Mouse (Mus musculus) neural tube, embryonic 13.5 days (tissue): ENCODE measurements around the gene S100b. TPM values are rescaled to one million over a fixed set of nuclear protein-coding genes. Genes with fewer than 3 reads are reported as not detected.

Experiments used
- ATAC-seq: fragments of 200-750 bp; cut with Nextera tagmentation; 2 replicates; pipeline ENCODE4 v1.8.0; 2017; ENCODE audit warnings: low read depth, mild to moderate bottlenecking, moderate TSS enrichment, moderate library complexity
- H3K27ac ChIP-seq: fragments of 300-500 bp; sonication (generic); replicated peaks from 2 replicates; pipeline ENCODE4 v1.5.1; 2015; ENCODE audit warnings: moderate library complexity, mild to moderate bottlenecking, inconsistent platforms
- H3K27me3 ChIP-seq: fragments of 300-500 bp; sonication (generic); 2 replicates; pipeline ENCODE4 v1.6.1; 2015; ENCODE audit warnings: mild to moderate bottlenecking, inconsistent platforms
- H3K36me3 ChIP-seq: fragments of 300-500 bp; sonication (generic); 2 replicates; pipeline ENCODE4 v1.6.1; 2015; ENCODE audit warnings: mild to moderate bottlenecking, inconsistent platforms
- H3K4me1 ChIP-seq: fragments of 300-500 bp; sonication (generic); replicated peaks from 2 replicates; pipeline ENCODE4 v1.6.1; 2015; ENCODE audit warnings: inconsistent platforms
- H3K4me2 ChIP-seq: fragments of 300-500 bp; sonication (generic); 2 replicates; pipeline ENCODE4 v1.6.1; 2015; ENCODE audit warnings: inconsistent platforms, mild to moderate bottlenecking, moderate library complexity
- H3K4me3 ChIP-seq: fragments of 300-500 bp; sonication (generic); 2 replicates; pipeline ENCODE4 v1.5.1; 2015; ENCODE audit warnings: mild to moderate bottlenecking, inconsistent platforms
- H3K9ac ChIP-seq: fragments of 300-500 bp; sonication (generic); 2 replicates; pipeline ENCODE4 v1.6.1; 2015; ENCODE audit warnings: moderate library complexity, mild to moderate bottlenecking, inconsistent platforms
- H3K9me3 ChIP-seq: fragments of 300-500 bp; sonication (generic); 2 replicates; pipeline ENCODE4 v1.6.1; 2016; ENCODE audit warnings: inconsistent platforms
- WGBS: fragments of 180-500 bp; shearing (Covaris S2); methylation state at CpG from one replicate; pipeline ENCODE4 v1.1.7; 2015; 5-methylcytosine and 5-hydroxymethylcytosine counted together
- polyA plus RNA-seq: library from polyadenylated mRNA; unstranded; fragments of >200 nt; fragmentation: Nextera tagmentation; extraction: Ambion mirVana; gene quantifications from 2 replicates; pipeline ENCODE4 v1.2.1, GENCODE M21; 2015

The S100b gene
- polyA plus RNA-seq, 1 experiment from 2014 or later, result 3.9 TPM

DNA sequence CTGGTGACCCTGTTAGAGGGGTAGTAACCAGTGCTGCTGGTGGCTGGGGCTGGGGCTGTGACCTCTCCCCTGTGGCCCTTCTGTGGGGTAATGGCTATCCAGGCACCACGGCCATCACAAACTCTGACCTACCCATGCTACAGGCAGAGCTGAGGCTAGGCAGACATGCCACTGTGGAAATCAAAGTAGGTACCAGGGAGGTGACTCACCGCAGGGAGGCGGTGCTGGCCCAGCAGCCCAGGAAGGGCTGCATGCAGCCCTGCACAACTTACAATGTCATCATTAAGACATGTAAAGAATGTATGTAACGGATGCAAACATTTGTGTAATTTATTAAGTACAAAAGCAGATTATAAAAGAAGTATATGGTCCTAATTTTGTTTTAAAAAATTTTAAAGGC is 8.8 kb downstream of the S100b start:
- no peak overlapping the region for H3K4me2 ChIP-seq
- no peak overlapping the region for H3K9ac ChIP-seq
- no peaks in the 10 kb centered on the region for H3K9me3 ChIP-seq
- H3K27me3 ChIP-seq, result no peaks in the 10 kb centered on the region
- no peak overlapping the region for H3K4me3 ChIP-seq
- peaks cover 56% of the 10 kb centered on the region for H3K36me3 ChIP-seq
- WGBS, result 78% methylated on average over 4 of the region's 4 CpGs
- no peak for ATAC-seq
- H3K4me1 ChIP-seq, result 0 out of 2 replicates have a peak, but pooled peaks cover 8% of the 10 kb centered on the region
- no peak overlapping the region for H3K27ac ChIP-seq

DNA sequence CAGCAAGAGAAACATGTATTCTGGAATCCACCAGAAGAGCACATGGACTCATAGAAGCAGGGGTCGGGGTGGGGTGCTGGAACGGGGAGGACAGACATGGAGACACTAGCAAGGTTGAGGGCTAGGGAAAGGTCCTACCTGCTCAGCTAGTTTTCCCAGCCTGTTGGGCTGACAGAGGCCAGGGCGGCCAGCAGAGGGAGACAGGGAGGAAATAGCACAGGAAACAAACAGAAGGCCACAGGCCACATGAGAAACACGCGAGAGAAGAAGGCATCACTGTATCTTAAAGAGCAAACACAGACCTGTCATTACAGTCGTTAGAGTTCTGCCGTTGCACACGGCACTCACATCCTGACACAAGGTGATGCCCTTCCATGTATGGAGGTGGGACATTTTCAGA is 17.6 kb downstream of the S100b start:
- Histone ChIP-seq H3K9ac (no peak overlapping the region), H3K4me1 (no peaks in the 10 kb centered on the region), H3K4me3 (no peak overlapping the region), H3K36me3 (peaks cover 95% of the 10 kb centered on the region), H3K27ac (no peak overlapping the region), H3K9me3 (no peaks in the 10 kb centered on the region), H3K4me2 (no peak overlapping the region), H3K27me3 (no peaks in the 10 kb centered on the region)
- 54% methylated on average over 8 of the region's 8 CpGs for WGBS
- no peak for ATAC-seq

GRCm38 (mm10) chr10:76275256-76275655 is 21.6 kb downstream of the S100b start:
- H3K9me3 ChIP-seq, result no peaks in the 10 kb centered on the region
- no peak overlapping the region for H3K4me2 ChIP-seq
- no peak overlapping the region for H3K4me3 ChIP-seq
- H3K27me3 ChIP-seq, result no peaks in the 10 kb centered on the region
- no peak for ATAC-seq
- peaks cover 94% of the 10 kb centered on the region for H3K36me3 ChIP-seq
- no peak overlapping the region for H3K9ac ChIP-seq
- no peaks in the 10 kb centered on the region for H3K4me1 ChIP-seq
- H3K27ac ChIP-seq, result no peak overlapping the region
- 81% methylated on average over 10 of the region's 10 CpGs for WGBS

- Histone ChIP-seq H3K9ac (no peak overlapping the region), H3K27ac (no peak overlapping the region), H3K4me3 (no peak overlapping the region), H3K9me3 (no peaks in the 10 kb centered on the region), H3K4me1 (no peaks in the 10 kb centered on the region), H3K27me3 (no peaks in the 10 kb centered on the region), H3K36me3 (peaks cover 93% of the 10 kb centered on the region), H3K4me2 (no peak overlapping the region)
- no peak for ATAC-seq
- WGBS, result 79% methylated on average over 5 of the region's 5 CpGs
These were observed 25.0 kb downstream of the S100b start for GRCm38 (mm10) chr10:76278541-76279097.

DNA sequence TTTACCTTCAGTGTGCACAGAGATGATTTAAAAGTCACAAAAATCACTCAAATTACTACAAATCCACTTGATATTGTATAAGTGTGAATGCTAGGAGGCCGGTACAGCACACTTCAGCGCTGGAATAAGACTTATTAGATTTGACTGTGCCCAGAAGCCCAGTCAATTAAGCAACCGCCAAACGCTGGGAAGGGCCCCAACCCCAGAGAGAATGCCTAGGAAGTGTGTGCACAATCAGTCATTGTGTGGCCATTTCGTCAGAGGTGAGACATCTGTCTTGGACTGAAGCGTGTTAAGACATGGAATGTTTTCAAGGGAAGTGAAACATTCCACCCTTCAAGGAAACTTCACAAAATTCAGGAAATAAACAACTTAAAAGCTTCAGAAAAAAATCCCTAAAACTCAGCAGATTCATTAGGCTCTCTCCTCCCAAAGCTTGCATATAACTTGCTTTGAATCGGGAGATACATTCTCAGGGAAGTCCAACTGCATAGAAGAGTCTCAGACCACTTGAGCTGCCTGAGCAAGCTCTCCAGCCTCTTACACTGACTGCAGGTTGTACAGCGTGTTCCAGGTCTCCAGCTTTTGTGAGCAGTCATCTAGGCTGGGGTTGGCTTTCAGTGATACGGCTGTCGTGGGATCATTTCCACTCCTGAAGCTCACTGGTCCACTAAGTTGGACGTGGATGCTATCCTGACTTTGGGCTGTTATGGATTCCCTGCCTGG is 34.8 kb downstream of the S100b start:
- no peak overlapping the region for H3K4me2 ChIP-seq
- no peaks in the 10 kb centered on the region for H3K9me3 ChIP-seq
- H3K27me3 ChIP-seq, result no peaks in the 10 kb centered on the region
- H3K4me1 ChIP-seq, result no peaks in the 10 kb centered on the region
- H3K27ac ChIP-seq, result no peak overlapping the region
- H3K4me3 ChIP-seq, result no peak overlapping the region
- WGBS, result 78% methylated on average over 11 of the region's 11 CpGs
- H3K36me3 ChIP-seq, result peaks cover 98% of the 10 kb centered on the region
- no peak overlapping the region for H3K9ac ChIP-seq
- ATAC-seq, result no peak

- no peak for ATAC-seq
- WGBS, result 89% methylated on average over 5 of the region's 5 CpGs
- H3K9ac ChIP-seq, result no peak overlapping the region
- H3K36me3 ChIP-seq, result peaks cover 98% of the 10 kb centered on the region
- no peak overlapping the region for H3K27ac ChIP-seq
- H3K4me1 ChIP-seq, result no peaks in the 10 kb centered on the region
- H3K27me3 ChIP-seq, result no peaks in the 10 kb centered on the region
- no peak overlapping the region for H3K4me2 ChIP-seq
- H3K4me3 ChIP-seq, result no peak overlapping the region
- no peaks in the 10 kb centered on the region for H3K9me3 ChIP-seq
These were observed 35.4 kb downstream of the S100b start for GRCm38 (mm10) chr10:76289052-76289451.

DNA sequence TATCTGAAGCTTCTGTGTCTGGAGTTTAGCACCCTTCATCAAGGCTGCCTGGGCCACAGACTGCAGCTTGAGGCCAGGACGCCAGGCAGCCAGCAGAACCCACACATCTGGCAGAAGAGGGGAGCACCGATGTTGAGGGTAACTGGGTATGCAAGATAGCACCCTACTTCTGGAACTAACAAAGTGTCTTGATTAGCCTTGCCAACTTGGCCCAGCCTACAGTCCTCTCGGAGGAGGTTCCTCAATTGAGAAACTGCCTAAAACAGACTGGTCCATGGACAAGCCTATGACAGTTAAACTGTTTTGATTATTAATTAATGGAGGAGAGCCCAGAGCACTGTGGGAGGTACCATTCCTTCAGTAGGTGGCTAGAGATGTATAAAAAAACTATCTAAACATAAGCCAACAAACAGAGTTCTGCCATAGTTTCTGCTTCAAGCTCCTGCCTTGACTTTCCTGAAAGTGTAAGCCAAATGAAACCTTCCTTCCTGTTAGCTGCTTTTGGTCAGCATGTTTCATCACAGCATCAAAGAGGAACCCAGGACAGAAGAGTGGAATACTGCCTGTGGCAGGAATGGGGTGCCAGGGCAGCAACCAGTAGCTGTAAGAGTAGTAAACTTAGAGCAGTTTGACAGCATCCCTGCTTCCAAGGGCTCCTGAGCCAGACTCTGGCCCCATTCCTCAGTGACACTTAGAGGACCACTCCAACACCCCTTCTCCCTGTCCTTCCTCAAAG is 36.5 kb downstream of the S100b start:
- Histone ChIP-seq H3K9me3 (no peaks in the 10 kb centered on the region), H3K27me3 (no peaks in the 10 kb centered on the region), H3K4me1 (no peaks in the 10 kb centered on the region), H3K4me3 (no peak overlapping the region), H3K27ac (no peak overlapping the region), H3K4me2 (no peak overlapping the region), H3K9ac (no peak overlapping the region), H3K36me3 (peaks cover 98% of the 10 kb centered on the region)
- WGBS, result 93% methylated on average over 3 of the region's 3 CpGs
- no peak for ATAC-seq

GRCm38 (mm10) chr10:76293222-76293621 is 39.6 kb downstream of the S100b start:
- H3K27ac ChIP-seq, result no peak overlapping the region
- WGBS, result 95% methylated on average over 4 of the region's 4 CpGs
- no peaks in the 10 kb centered on the region for H3K4me1 ChIP-seq
- H3K9ac ChIP-seq, result no peak overlapping the region
- peaks cover 96% of the 10 kb centered on the region for H3K36me3 ChIP-seq
- ATAC-seq, result no peak
- H3K4me2 ChIP-seq, result no peak overlapping the region
- H3K4me3 ChIP-seq, result no peak overlapping the region
- no peaks in the 10 kb centered on the region for H3K27me3 ChIP-seq
- H3K9me3 ChIP-seq, result no peaks in the 10 kb centered on the region

GRCm38 (mm10) chr10:76300133-76300532 is 46.5 kb downstream of the S100b start:
- no peak overlapping the region for H3K27ac ChIP-seq

DNA sequence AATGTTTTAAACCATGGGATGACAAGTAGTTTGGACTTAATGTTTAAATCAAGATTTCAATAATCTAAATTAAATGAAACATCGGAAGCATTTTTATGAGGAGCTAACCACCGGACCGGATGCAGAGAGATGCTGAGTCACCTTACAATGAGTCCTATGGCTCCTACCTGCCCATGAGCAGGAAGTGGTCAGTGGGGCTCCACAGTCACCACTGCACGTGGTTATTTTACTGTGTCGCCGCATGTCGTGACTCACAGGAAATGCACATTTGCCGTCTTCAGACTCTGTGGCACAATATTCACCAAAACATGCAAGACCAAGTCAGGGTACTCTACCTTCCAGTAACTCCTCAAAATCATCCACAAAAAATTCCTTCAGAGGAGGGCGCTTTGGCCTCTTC is 53.1 kb downstream of the S100b start:
- WGBS, result 95% methylated on average over 9 of the region's 9 CpGs
- H3K27ac ChIP-seq, result no peak overlapping the region
- H3K27me3 ChIP-seq, result no peaks in the 10 kb centered on the region
- H3K4me1 ChIP-seq, result no peaks in the 10 kb centered on the region
- no peaks in the 10 kb centered on the region for H3K9me3 ChIP-seq
- no peak overlapping the region for H3K9ac ChIP-seq
- no peak overlapping the region for H3K4me3 ChIP-seq
- ATAC-seq, result no peak
- no peak overlapping the region for H3K4me2 ChIP-seq
- peaks cover 71% of the 10 kb centered on the region for H3K36me3 ChIP-seq

More at GRCm38 (mm10) chr10:76300133-76300532, 46.5 kb downstream of the S100b start:
- Histone ChIP-seq H3K4me3 (no peak overlapping the region), H3K36me3 (peaks cover 87% of the 10 kb centered on the region), H3K4me1 (no peaks in the 10 kb centered on the region), H3K4me2 (no peak overlapping the region), H3K27me3 (no peaks in the 10 kb centered on the region), H3K9ac (no peak overlapping the region), H3K9me3 (no peaks in the 10 kb centered on the region)
- ATAC-seq, result no peak
- WGBS, result 94% methylated on average over 5 of the region's 5 CpGs
